In genomic region chr11:48775483-48775882, GRCm38 (mm10) we compare ENCODE assay signal across 9 mouse cellular contexts. TPM values are rescaled to one million over a fixed set of nuclear protein-coding genes. Genes with fewer than 3 reads are reported as not detected.
DNase-seq lines count a peak whose midpoint lies in the region; ATAC-seq lines count a peak whose summit lies in the region.
"Had no signal": no experiment of that assay in that cellular context is flagged by ENCODE, and none has a peak within 500 bp of the region (broad histone marks: within the 10 kb centered on the region; RNA-seq: fewer than 3 reads in every experiment).

No protein-coding gene starts in this region.

- DNase-seq in brain, adult 2 months (ENCODE audit: low read depth, low spot score) = peak; percentile 81
- DNase-seq in forelimb bud, embryonic 11.5 days (ENCODE audit: low read depth, low spot score) = peak; percentile 84
- DNase-seq in kidney, adult 9 months = peak; percentile 72
- DNase-seq in right cerebral cortex, postnatal 10 days (ENCODE audit: low spot score in 2 of 2) = peak; percentile 78 to 79
- DNase-seq in urinary bladder, adult 18-20 months (ENCODE audit: low spot score in 2 of 2) = no peak

- peak overlapping the region; percentile 17; the same call in 1 of the 2 replicates for H3K4me2 ChIP-seq in lung, embryonic 16.5 days (ENCODE audit: low read depth, low read length)

- H3K9ac ChIP-seq in lung, embryonic 16.5 days (ENCODE audit: low read length) = no peak overlapping the region

- no peak for ATAC-seq in megakaryocyte, adult 5-6 weeks (ENCODE audit: poor library complexity, severe bottlenecking)
- ATAC-seq in lung, embryonic 16.5 days (ENCODE audit: low read depth) = no peak

- no peaks in the 10 kb centered on the region for H3K9me3 ChIP-seq in megakaryocyte, embryonic 14.5 days
- H3K9me3 ChIP-seq in lung, embryonic 16.5 days (ENCODE audit: control insufficient read depth, low read length) = no peaks in the 10 kb centered on the region

- WGBS in lung, embryonic 16.5 days = 2% methylated on average over 7 of the region's 7 CpGs

- no peaks in the 10 kb centered on the region for H3K27me3 ChIP-seq in megakaryocyte, embryonic 14.5 days (replicated peaks)
- no peaks in the 10 kb centered on the region for H3K27me3 ChIP-seq in lung, embryonic 16.5 days (ENCODE audit: control insufficient read depth, insufficient read depth, low read depth, low read length)

- no peaks in the 10 kb centered on the region for H3K36me3 ChIP-seq in megakaryocyte, embryonic 14.5 days (replicated peaks; ENCODE audit: low read length)
- no peaks in the 10 kb centered on the region for H3K36me3 ChIP-seq in lung, embryonic 16.5 days (ENCODE audit: control insufficient read depth, insufficient read depth, low read length)

- peak overlapping the region; percentile 6 for H3K4me3 ChIP-seq in megakaryocyte, embryonic 14.5 days (replicated peaks)
- H3K4me3 ChIP-seq in lung, embryonic 16.5 days (ENCODE audit: low read length) = no peak overlapping the region
- H3K4me3 ChIP-seq: erythroblast, embryonic 14.5 days had no signal

- H3K4me1 ChIP-seq in megakaryocyte, embryonic 14.5 days = peaks cover 63% of the 10 kb centered on the region
- H3K4me1 ChIP-seq in lung, embryonic 16.5 days (replicated peaks; ENCODE audit: control insufficient read depth, insufficient read depth, low read length) = 0 out of 2 replicates have a peak, but pooled peaks cover 3% of the 10 kb centered on the region

- H3K27ac ChIP-seq in lung, embryonic 16.5 days (ENCODE audit: low read length) = no peak overlapping the region

RNA-seq across cellular contexts. Expression of gene Rack1, which starts 24.6 kb away (rescaled TPM):
- polyA plus RNA-seq in megakaryocyte, embryonic 14.5 days (2012; ENCODE audit: insufficient read depth, low replicate concordance) = 2,725 and 4,464 TPM in 2 replicates
- 1,656 and 1,714 TPM in 2 replicates for total RNA-seq in megakaryocyte, adult 5-6 weeks (2015)
- 910 and 1,013 TPM in 2 replicates for total RNA-seq in megakaryocyte, adult 5-6 weeks (2017)
- 657 and 669 TPM in 2 replicates for polyA plus RNA-seq in lung, embryonic 16.5 days (2015; fragmentation: Nextera tagmentation; extraction: Ambion mirVana)

RNA-seq across cellular contexts. Expression of gene Trim41, which starts 41.7 kb away (rescaled TPM):
- polyA plus RNA-seq in megakaryocyte, embryonic 14.5 days (2012; ENCODE audit: insufficient read depth, low replicate concordance) = 18.6 and 56.2 TPM in 2 replicates
- 11.8 and 13.6 TPM in 2 replicates for total RNA-seq in megakaryocyte, adult 5-6 weeks (2015)
- 39.2 and 43.7 TPM in 2 replicates for total RNA-seq in megakaryocyte, adult 5-6 weeks (2017)
- polyA plus RNA-seq in lung, embryonic 16.5 days (2015; fragmentation: Nextera tagmentation; extraction: Ambion mirVana) = 6.4 and 6.6 TPM in 2 replicates

RNA-seq across cellular contexts. Expression of gene Trim7, which starts 50.5 kb away (rescaled TPM):
- polyA plus RNA-seq in megakaryocyte, embryonic 14.5 days (2012; ENCODE audit: insufficient read depth, low replicate concordance) = 1.6 and 5.7 TPM in 2 replicates
- 0.51 and 0.68 TPM in 2 replicates for total RNA-seq in megakaryocyte, adult 5-6 weeks (2015)
- total RNA-seq in megakaryocyte, adult 5-6 weeks (2017) = 0.18 and 0.57 TPM in 2 replicates
- polyA plus RNA-seq in lung, embryonic 16.5 days (2015; fragmentation: Nextera tagmentation; extraction: Ambion mirVana) = 0.51 and 1.2 TPM in 2 replicates
- polyA plus RNA-seq: erythroblast, embryonic 14.5 days had no signal

RNA-seq across cellular contexts. Expression of gene Gm12184, which starts 51.0 kb away (rescaled TPM):
- 18.6 and 145 TPM in 2 replicates for polyA plus RNA-seq in megakaryocyte, embryonic 14.5 days (2012; ENCODE audit: insufficient read depth, low replicate concordance)
- 6.1 and 8.5 TPM in 2 replicates for total RNA-seq in megakaryocyte, adult 5-6 weeks (2015)
- total RNA-seq in megakaryocyte, adult 5-6 weeks (2017) = 4.6 and 12.1 TPM in 2 replicates
- polyA plus RNA-seq in lung, embryonic 16.5 days (2015; fragmentation: Nextera tagmentation; extraction: Ambion mirVana) = 1.7 and 2.6 TPM in 2 replicates

Comparison
In these comparisons a context has a peak if more than half of its experiments do, and no peak if none do; other contexts are left out.
1. DNase-seq: peak in brain, adult 2 months (single experiment), forelimb bud, embryonic 11.5 days (single experiment), kidney, adult 9 months (single experiment) and right cerebral cortex, postnatal 10 days (2 of 2); none in urinary bladder, adult 18-20 months (0 of 2).